Mouse (Mus musculus): ENCODE results near the gene Pfdn6. TPM values are rescaled to one million over a fixed set of nuclear protein-coding genes. Genes with fewer than 3 reads are reported as not detected.

The Pfdn6 gene
- polyA plus RNA-seq, 1 experiment from 2014 or later = 113 TPM

DNA sequence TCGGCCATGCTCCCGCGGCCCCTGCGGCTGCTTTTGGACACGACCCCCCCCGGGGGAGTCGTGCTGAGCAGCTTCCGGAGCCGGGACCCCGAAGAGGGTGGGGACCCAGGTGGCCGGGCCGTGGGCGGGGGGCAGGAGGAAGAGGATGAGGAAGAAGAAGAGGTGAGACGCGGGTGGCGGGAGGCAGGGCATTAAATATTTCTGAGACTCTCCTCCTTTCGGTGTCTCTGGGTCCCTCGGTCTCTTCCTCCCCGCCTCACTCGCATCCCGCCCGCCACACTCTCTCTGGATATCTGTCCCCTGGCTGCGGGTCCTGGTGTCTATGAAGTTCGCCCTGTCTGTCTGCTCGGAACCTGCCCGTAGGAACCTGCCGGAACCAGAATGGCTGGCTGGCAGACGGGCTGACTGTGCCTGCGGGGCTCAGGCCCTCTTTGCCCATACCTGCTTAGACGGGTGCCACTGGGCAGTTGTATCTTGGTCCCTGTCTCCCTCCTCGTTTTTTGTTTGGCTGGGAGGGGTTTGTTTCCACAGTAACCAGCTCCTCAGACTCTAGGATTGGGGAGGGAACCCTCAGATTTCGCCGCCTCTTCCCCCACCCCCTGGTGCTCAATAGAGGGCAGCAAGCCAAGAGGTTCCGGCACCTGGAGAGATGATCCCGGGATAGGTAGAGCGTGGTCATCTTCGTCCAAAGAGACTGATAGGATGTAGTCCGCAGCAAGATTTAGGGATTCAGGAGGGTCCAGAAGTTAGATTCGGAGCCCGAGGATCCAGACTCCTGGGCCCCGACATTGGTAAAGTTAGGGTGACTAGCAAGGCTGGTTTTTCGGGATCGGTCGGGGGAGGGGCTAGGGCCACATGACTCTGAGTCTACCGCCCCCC is 9.6 kb downstream of the Pfdn6 start:
- H3K9me3 ChIP-seq = no peaks in the 10 kb centered on the region
- WGBS = 1% methylated on average over 44 of the region's 45 CpGs
- ATAC-seq (ENCODE audit: extremely low read depth, insufficient number of reproducible peaks, low FRiP score, low TSS enrichment) = no peak
- peak overlapping the region; percentile 98 for H3K9ac ChIP-seq
- H3K36me3 ChIP-seq = peaks cover 61% of the 10 kb centered on the region
- peak overlapping the region; percentile 96 for H3K4me3 ChIP-seq
- peak overlapping the region; percentile 100 for H3K4me2 ChIP-seq
- H3K27ac ChIP-seq (replicated peaks) = peak overlapping the region; percentile 99
- H3K27me3 ChIP-seq (replicated peaks) = no peaks in the 10 kb centered on the region
- H3K4me1 ChIP-seq = peaks cover 25% of the 10 kb centered on the region

- Histone ChIP-seq H3K27me3 (replicated peaks) (no peaks in the 10 kb centered on the region), H3K9me3 (no peaks in the 10 kb centered on the region), H3K4me3 (peak within 1 kb of the TSS; percentile 96), H3K36me3 (peaks cover 59% of the 10 kb centered on the region), H3K4me2 (peak within 1 kb of the TSS; percentile 100), H3K27ac (replicated peaks) (peak within 1 kb of the TSS; percentile 99), H3K9ac (peak within 1 kb of the TSS; percentile 98), H3K4me1 (peaks cover 25% of the 10 kb centered on the region)
- under 1% methylated on average over 77 of the region's 80 CpGs for WGBS
- peak; percentile 72 for ATAC-seq (ENCODE audit: extremely low read depth, insufficient number of reproducible peaks, low FRiP score, low TSS enrichment)
These were observed 10.5 kb downstream of the Pfdn6 start, which contains the start of gene Rgl2 for GRCm38 (mm10) chr17:33929371-33930279. TSS of gene Rgl2 (plus strand) at chr17:33929543.

- WGBS = 59% methylated on average over 21 of the region's 21 CpGs
- Histone ChIP-seq H3K9ac (peak overlapping the region; percentile 98), H3K36me3 (peaks cover 46% of the 10 kb centered on the region), H3K4me3 (peak overlapping the region; percentile 96), H3K27ac (replicated peaks) (peak overlapping the region; percentile 99; the same call in 1 of the 2 replicates), H3K9me3 (no peaks in the 10 kb centered on the region), H3K4me2 (peak overlapping the region; percentile 100), H3K4me1 (peaks cover 25% of the 10 kb centered on the region), H3K27me3 (replicated peaks) (no peaks in the 10 kb centered on the region)
- ATAC-seq (ENCODE audit: extremely low read depth, insufficient number of reproducible peaks, low FRiP score, low TSS enrichment) = no peak
These were observed 11.7 kb downstream of the Pfdn6 start for GRCm38 (mm10) chr17:33928251-33928947.

- H3K27ac ChIP-seq (replicated peaks) = no peak overlapping the region
- no peak for ATAC-seq (ENCODE audit: extremely low read depth, insufficient number of reproducible peaks, low FRiP score, low TSS enrichment)
- 72% methylated on average over 17 of the region's 17 CpGs for WGBS
- H3K4me2 ChIP-seq = no peak overlapping the region
- H3K9ac ChIP-seq = no peak overlapping the region
- H3K36me3 ChIP-seq = peaks cover 31% of the 10 kb centered on the region
- no peaks in the 10 kb centered on the region for H3K9me3 ChIP-seq
- H3K27me3 ChIP-seq (replicated peaks) = no peaks in the 10 kb centered on the region
- H3K4me3 ChIP-seq = no peak overlapping the region
- H3K4me1 ChIP-seq = peaks cover 23% of the 10 kb centered on the region
These were observed 13.8 kb downstream of the Pfdn6 start for GRCm38 (mm10) chr17:33926207-33926932.

GRCm38 (mm10) chr17:33925406-33926116 is 14.6 kb downstream of the Pfdn6 start:
- ATAC-seq (ENCODE audit: extremely low read depth, insufficient number of reproducible peaks, low FRiP score, low TSS enrichment) = no peak
- WGBS = 79% methylated on average over 21 of the region's 21 CpGs

DNA sequence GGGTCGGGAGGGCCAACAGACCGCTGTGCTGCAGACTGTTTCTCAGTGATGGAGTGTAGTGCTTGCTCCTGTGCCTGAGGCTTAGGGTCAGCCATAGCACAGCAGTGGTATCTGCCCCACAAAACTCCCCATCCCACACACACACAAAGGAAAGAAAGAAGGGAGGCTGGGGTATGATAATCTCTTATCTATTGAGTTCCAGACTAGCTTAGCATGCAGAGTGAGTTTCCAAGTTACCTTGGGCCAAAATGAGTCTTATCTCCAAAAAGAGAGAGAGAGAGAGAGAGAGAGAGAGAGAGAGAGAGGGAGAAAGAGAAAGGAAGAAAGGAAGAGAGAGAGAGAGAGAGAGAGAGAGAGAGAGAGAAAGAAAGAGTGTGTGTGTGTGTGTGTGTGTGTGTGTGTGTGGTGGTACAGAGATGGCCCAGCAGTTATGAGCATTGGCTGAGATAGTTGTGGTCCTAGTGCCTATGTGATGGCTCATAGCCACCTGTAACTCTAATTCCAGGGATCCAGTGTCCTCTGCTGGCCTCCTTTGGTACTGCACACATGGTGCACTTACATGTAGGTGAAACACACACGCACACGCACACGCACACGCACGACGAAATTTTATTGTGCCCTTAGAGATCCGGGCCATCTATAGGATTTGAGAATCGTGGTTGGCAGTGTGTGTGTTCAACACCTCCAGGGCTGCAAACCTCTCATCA is 15.4 kb downstream of the Pfdn6 start:
- WGBS = 74% methylated on average over 10 of the region's 10 CpGs
- no peak for ATAC-seq (ENCODE audit: extremely low read depth, insufficient number of reproducible peaks, low FRiP score, low TSS enrichment)

More at GRCm38 (mm10) chr17:33925406-33926116, 14.6 kb downstream of the Pfdn6 start:
- H3K9ac ChIP-seq = 0 out of 2 replicates have a peak overlapping the region, but pooled peaks have one; percentile 2
- H3K4me3 ChIP-seq = no peak overlapping the region
- no peak overlapping the region for H3K27ac ChIP-seq (replicated peaks)
- no peaks in the 10 kb centered on the region for H3K27me3 ChIP-seq (replicated peaks)
- H3K9me3 ChIP-seq = no peaks in the 10 kb centered on the region
- H3K4me1 ChIP-seq = peaks cover 21% of the 10 kb centered on the region
- H3K4me2 ChIP-seq = no peak overlapping the region
- peaks cover 31% of the 10 kb centered on the region for H3K36me3 ChIP-seq

GRCm38 (mm10) chr17:33921361-33921760 is 18.8 kb downstream of the Pfdn6 start:
- Histone ChIP-seq H3K36me3 (peaks cover 31% of the 10 kb centered on the region), H3K9me3 (no peaks in the 10 kb centered on the region), H3K4me3 (no peak overlapping the region), H3K27ac (replicated peaks) (no peak overlapping the region), H3K27me3 (replicated peaks) (no peaks in the 10 kb centered on the region), H3K9ac (no peak overlapping the region), H3K4me1 (peaks cover 35% of the 10 kb centered on the region), H3K4me2 (no peak overlapping the region)
- 81% methylated on average over 7 of the region's 7 CpGs for WGBS
- ATAC-seq (ENCODE audit: extremely low read depth, insufficient number of reproducible peaks, low FRiP score, low TSS enrichment) = no peak

More for the DNA sequence above, 15.4 kb downstream of the Pfdn6 start:
- no peak overlapping the region for H3K9ac ChIP-seq
- no peaks in the 10 kb centered on the region for H3K27me3 ChIP-seq (replicated peaks)
- H3K4me1 ChIP-seq = peaks cover 20% of the 10 kb centered on the region
- peaks cover 31% of the 10 kb centered on the region for H3K36me3 ChIP-seq
- H3K27ac ChIP-seq (replicated peaks) = no peak overlapping the region
- no peaks in the 10 kb centered on the region for H3K9me3 ChIP-seq
- H3K4me3 ChIP-seq = no peak overlapping the region
- H3K4me2 ChIP-seq = no peak overlapping the region

- no peaks in the 10 kb centered on the region for H3K27me3 ChIP-seq (replicated peaks)
These were observed 19.7 kb downstream of the Pfdn6 start for GRCm38 (mm10) chr17:33920282-33921097.

More at GRCm38 (mm10) chr17:33920282-33921097, 19.7 kb downstream of the Pfdn6 start:
- peak overlapping the region; percentile 88 for H3K27ac ChIP-seq (replicated peaks)
- peak overlapping the region; percentile 89 for H3K9ac ChIP-seq
- peaks cover 36% of the 10 kb centered on the region for H3K4me1 ChIP-seq
- 1% methylated on average over 36 of the region's 36 CpGs for WGBS
- H3K36me3 ChIP-seq = peaks cover 22% of the 10 kb centered on the region
- H3K4me2 ChIP-seq = peak overlapping the region; percentile 92
- H3K9me3 ChIP-seq = no peaks in the 10 kb centered on the region
- ATAC-seq (ENCODE audit: extremely low read depth, insufficient number of reproducible peaks, low FRiP score, low TSS enrichment) = no peak
- peak overlapping the region; percentile 85 for H3K4me3 ChIP-seq
